Mouse (Mus musculus) limb, embryonic 15.5 days (tissue): ENCODE data around the gene Rtn4ip1. TPM values are rescaled to one million over a fixed set of nuclear protein-coding genes. Genes with fewer than 3 reads are reported as not detected.
"Not testable (repeated sequence)": the region's sequence is repeated elsewhere in the genome, so short reads cannot be mapped to it uniquely, and the experiment has no call there.

ENCODE experiments used
- ATAC-seq: fragments of 200-750 bp; cut with Nextera tagmentation; 2 replicates; pipeline ENCODE4 v1.8.0; 2017; ENCODE audit warnings: low read depth, moderate TSS enrichment; ENCODE audit not compliant: insufficient number of reproducible peaks, low FRiP score, low TSS enrichment
- H3K27ac ChIP-seq: fragments of 300-500 bp; sonication (generic); 2 replicates; pipeline ENCODE4 v1.5.1; 2015; ENCODE audit warnings: moderate library complexity, mild to moderate bottlenecking, inconsistent platforms
- H3K27me3 ChIP-seq: fragments of 300-500 bp; sonication (generic); 2 replicates; pipeline ENCODE4 v1.6.1; 2015; ENCODE audit warnings: inconsistent platforms
- H3K36me3 ChIP-seq: fragments of 300-500 bp; sonication (generic); 2 replicates; pipeline ENCODE4 v1.6.1; 2015; ENCODE audit warnings: inconsistent platforms
- H3K4me1 ChIP-seq: fragments of 300-500 bp; sonication (generic); 2 replicates; pipeline ENCODE4 v1.6.1; 2015; ENCODE audit warnings: inconsistent platforms
- H3K4me2 ChIP-seq: fragments of 300-500 bp; sonication (generic); 2 replicates; pipeline ENCODE4 v1.6.1; 2015; ENCODE audit warnings: mild to moderate bottlenecking, inconsistent platforms
- H3K4me3 ChIP-seq: fragments of 300-500 bp; sonication (generic); 2 replicates; pipeline ENCODE4 v1.5.1; 2015; ENCODE audit warnings: mild to moderate bottlenecking, inconsistent platforms
- H3K9ac ChIP-seq: fragments of 300-500 bp; sonication (generic); 2 replicates; pipeline ENCODE4 v1.6.1; 2015; ENCODE audit warnings: inconsistent platforms
- H3K9me3 ChIP-seq: fragments of 300-500 bp; sonication (generic); 2 replicates; pipeline ENCODE4 v1.6.1; 2016; ENCODE audit warnings: inconsistent platforms
- WGBS: fragments of 180-500 bp; shearing (Covaris S2); methylation state at CpG from one replicate; pipeline ENCODE4 v1.1.7; 2015; 5-methylcytosine and 5-hydroxymethylcytosine counted together
- polyA plus RNA-seq: library from polyadenylated mRNA; unstranded; fragments of >200 nt; fragmentation: Nextera tagmentation; extraction: Ambion mirVana; gene quantifications from 2 replicates; pipeline ENCODE4 v1.2.1, GENCODE M21; 2015

Rtn4ip1 gene
- polyA plus RNA-seq, 1 experiment from 2014 or later: 13.5 TPM

DNA sequence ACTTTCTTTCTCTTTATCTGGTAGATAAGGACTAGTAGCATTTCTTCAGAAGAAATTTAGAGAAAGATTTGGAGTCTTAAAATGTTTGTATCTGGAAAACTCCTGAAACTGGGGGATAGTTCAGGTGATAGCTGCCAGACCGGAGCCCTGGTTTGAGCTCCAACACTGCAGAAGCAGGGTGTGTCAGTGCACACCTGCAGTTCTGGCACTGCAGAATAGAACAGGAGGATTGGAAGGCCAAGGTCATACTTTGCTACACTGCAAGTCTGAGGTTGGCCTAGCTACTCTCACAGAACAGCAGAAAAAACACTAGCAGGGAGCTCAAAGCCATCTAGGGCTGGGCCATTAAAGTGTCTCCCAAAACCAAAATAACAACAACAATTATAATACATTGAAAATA, 3.0 kb downstream of the Rtn4ip1 start:
- no peak overlapping the region for H3K4me2 ChIP-seq
- no peaks in the 10 kb centered on the region for H3K27me3 ChIP-seq
- H3K9ac ChIP-seq: no peak overlapping the region
- no peak overlapping the region for H3K27ac ChIP-seq
- peaks cover 9% of the 10 kb centered on the region; the same call in 1 of the 2 replicates for H3K4me1 ChIP-seq
- H3K4me3 ChIP-seq: no peak overlapping the region
- 82% methylated on average over 1 of the region's 1 CpGs for WGBS
- H3K36me3 ChIP-seq: no peaks in the 10 kb centered on the region
- ATAC-seq: no peak
- H3K9me3 ChIP-seq: no peaks in the 10 kb centered on the region

DNA sequence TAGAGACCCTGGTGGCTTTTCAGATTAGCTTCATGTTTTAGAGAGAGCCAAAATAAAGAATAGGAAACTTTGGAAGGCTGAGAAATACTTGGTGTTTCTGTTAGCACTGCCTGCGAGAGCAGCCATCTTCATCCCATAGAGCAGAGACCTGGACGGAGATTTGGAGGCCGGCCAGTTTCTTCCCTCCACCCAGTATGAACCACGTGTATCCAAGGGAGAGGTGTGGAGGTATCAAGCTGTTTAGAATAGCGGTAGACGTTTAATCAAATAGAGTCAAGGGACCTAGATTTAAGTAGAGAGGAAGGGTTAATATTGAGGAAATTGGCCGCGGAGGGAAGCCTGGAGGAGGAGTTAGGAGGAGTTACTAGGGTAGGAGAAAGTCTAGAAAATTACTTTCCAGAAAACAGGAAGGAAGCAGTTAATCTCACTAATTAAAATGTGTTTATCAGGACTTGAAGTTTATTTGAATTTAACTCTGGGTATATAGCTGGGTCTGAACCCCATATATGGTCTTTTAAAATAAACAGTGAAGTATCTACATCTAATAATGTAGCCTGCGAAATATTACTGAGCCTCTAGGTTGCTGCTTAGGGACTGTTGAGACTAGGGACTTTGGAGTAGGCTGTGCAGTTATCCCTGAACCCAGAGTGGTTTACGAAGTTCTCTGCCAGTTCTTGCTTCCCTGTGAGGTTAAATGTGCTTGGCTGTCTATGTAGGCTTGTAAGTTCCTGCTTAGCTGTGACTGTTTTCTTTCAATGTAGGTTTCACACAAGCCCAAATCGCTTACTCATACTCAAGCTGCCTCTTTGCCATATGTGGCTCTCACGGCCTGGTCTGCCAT, 8.6 kb downstream of the Rtn4ip1 start:
- no peaks in the 10 kb centered on the region for H3K9me3 ChIP-seq
- no peaks in the 10 kb centered on the region for H3K4me1 ChIP-seq
- H3K9ac ChIP-seq: no peak overlapping the region
- no peaks in the 10 kb centered on the region for H3K27me3 ChIP-seq
- H3K36me3 ChIP-seq: no peaks in the 10 kb centered on the region
- H3K4me3 ChIP-seq: no peak overlapping the region
- no peak for ATAC-seq
- 72% methylated on average over 12 of the region's 12 CpGs for WGBS
- no peak overlapping the region for H3K27ac ChIP-seq
- no peak overlapping the region for H3K4me2 ChIP-seq

GRCm38 (mm10) chr10:43910873-43911142, 9.2 kb downstream of the Rtn4ip1 start:
- no peak overlapping the region for H3K4me3 ChIP-seq

DNA sequence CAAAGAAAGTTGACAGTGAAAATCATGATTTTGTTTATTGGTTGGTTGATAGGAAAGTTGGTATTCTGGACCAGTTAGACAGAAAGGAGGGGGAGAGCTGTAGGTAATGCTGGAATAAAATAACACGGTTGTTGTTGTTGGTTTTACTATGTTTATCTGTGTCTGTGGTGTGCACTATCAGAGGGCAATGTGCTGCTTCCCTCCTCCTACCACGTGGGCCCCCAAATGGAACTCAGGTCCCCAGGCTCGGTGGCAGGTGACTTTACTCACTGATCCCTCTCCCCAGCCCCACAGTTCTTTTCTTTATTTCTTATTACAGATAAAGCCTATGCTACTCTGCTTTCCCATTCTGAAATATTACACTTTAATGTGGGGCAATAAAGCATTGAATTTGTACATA, 10.6 kb downstream of the Rtn4ip1 start:
- no peaks in the 10 kb centered on the region for H3K36me3 ChIP-seq
- no peak overlapping the region for H3K27ac ChIP-seq
- H3K4me1 ChIP-seq: no peaks in the 10 kb centered on the region
- no peaks in the 10 kb centered on the region for H3K9me3 ChIP-seq
- no peak overlapping the region for H3K4me3 ChIP-seq
- no peak for ATAC-seq
- H3K9ac ChIP-seq: no peak overlapping the region
- WGBS: 75% methylated on average over 3 of the region's 3 CpGs
- H3K4me2 ChIP-seq: no peak overlapping the region
- no peaks in the 10 kb centered on the region for H3K27me3 ChIP-seq

More at GRCm38 (mm10) chr10:43910873-43911142, 9.2 kb downstream of the Rtn4ip1 start:
- Histone ChIP-seq H3K36me3 (no peaks in the 10 kb centered on the region), H3K9me3 (no peaks in the 10 kb centered on the region), H3K4me1 (no peaks in the 10 kb centered on the region), H3K27ac (no peak overlapping the region), H3K4me2 (no peak overlapping the region), H3K27me3 (no peaks in the 10 kb centered on the region), H3K9ac (no peak overlapping the region)
- 88% methylated on average over 8 of the region's 8 CpGs for WGBS
- ATAC-seq: no peak

- Histone ChIP-seq H3K4me3 (no peak overlapping the region), H3K4me1 (no peaks in the 10 kb centered on the region), H3K9ac (no peak overlapping the region), H3K4me2 (no peak overlapping the region), H3K27ac (no peak overlapping the region), H3K27me3 (no peaks in the 10 kb centered on the region), H3K36me3 (no peaks in the 10 kb centered on the region), H3K9me3 (no peaks in the 10 kb centered on the region)
- 88% methylated on average over 12 of the region's 12 CpGs for WGBS
- no peak for ATAC-seq
These were observed 14.6 kb downstream of the Rtn4ip1 start for GRCm38 (mm10) chr10:43916181-43916580.

DNA sequence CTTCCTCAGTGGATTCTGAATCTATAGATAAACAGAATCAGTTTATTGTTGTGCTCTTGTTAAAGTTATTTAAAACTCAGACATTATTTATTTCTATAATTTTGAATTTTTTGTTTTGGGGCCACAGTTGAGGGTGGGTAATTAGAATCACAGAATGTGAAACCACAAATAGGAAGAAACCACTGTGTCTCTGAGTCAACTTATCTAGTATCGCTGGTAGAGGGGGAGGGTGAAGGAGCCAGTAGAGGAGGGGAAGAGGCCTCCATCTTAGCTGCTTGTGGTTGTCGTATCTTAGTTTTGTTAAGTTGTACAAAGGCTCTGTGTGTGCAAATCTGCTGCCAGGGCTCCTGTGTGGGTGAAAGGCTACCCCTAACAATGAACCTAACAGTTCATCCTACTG, 15.1 kb downstream of the Rtn4ip1 start:
- H3K4me3 ChIP-seq: no peak overlapping the region
- no peak overlapping the region for H3K9ac ChIP-seq
- H3K27me3 ChIP-seq: no peaks in the 10 kb centered on the region
- WGBS: 93% methylated on average over 2 of the region's 2 CpGs
- no peaks in the 10 kb centered on the region for H3K4me1 ChIP-seq
- ATAC-seq: no peak
- H3K4me2 ChIP-seq: no peak overlapping the region
- H3K36me3 ChIP-seq: no peaks in the 10 kb centered on the region
- no peak overlapping the region for H3K27ac ChIP-seq
- no peaks in the 10 kb centered on the region for H3K9me3 ChIP-seq

GRCm38 (mm10) chr10:43918696-43919608, 17.3 kb downstream of the Rtn4ip1 start:
- Histone ChIP-seq H3K4me2 (no peak overlapping the region), H3K4me1 (no peaks in the 10 kb centered on the region), H3K27me3 (no peaks in the 10 kb centered on the region), H3K27ac (no peak overlapping the region), H3K9me3 (no peaks in the 10 kb centered on the region), H3K36me3 (no peaks in the 10 kb centered on the region), H3K9ac (no peak overlapping the region), H3K4me3 (no peak overlapping the region)
- no peak for ATAC-seq
- WGBS: 41% methylated on average over 17 of the region's 17 CpGs

GRCm38 (mm10) chr10:43923096-43923495, 21.5 kb downstream of the Rtn4ip1 start:
- Histone ChIP-seq H3K9ac (no peak overlapping the region), H3K4me2 (no peak overlapping the region), H3K27ac (no peak overlapping the region), H3K9me3 (no peaks in the 10 kb centered on the region), H3K27me3 (no peaks in the 10 kb centered on the region), H3K4me3 (no peak overlapping the region), H3K36me3 (0 out of 2 replicates have a peak, but pooled peaks cover 3% of the 10 kb centered on the region), H3K4me1 (no peaks in the 10 kb centered on the region)
- ATAC-seq: no peak
- WGBS: 88% methylated on average over 3 of the region's 3 CpGs

DNA sequence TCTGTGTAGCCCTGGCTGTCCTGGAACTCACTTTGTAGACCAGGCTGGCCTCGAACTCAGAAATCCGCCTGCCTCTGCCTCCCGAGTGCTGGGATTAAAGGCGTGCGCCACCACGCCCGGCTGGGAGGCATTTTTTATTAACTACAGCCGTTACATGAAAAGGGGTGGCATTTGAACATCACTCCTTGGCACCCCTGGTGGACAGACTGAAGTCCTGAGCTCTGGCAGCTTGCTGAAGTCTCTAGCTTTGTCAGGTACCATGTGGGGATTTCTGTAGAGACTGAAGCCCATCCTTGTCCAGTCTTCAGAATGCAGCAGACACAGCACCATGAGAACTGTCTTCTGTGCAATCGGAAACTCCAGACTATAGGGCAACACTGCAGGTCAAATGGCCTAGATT, 24.2 kb downstream of the Rtn4ip1 start:
- H3K27me3 ChIP-seq, H3K4me3 ChIP-seq, ATAC-seq, H3K9me3 ChIP-seq, H3K9ac ChIP-seq, H3K4me1 ChIP-seq, H3K4me2 ChIP-seq, H3K36me3 ChIP-seq, H3K27ac ChIP-seq: not testable (repeated sequence)
- 87% methylated on average over 9 of the region's 9 CpGs for WGBS

- 84% methylated on average over 8 of the region's 8 CpGs for WGBS
These were observed 26.1 kb downstream of the Rtn4ip1 start for GRCm38 (mm10) chr10:43927736-43928135.

DNA sequence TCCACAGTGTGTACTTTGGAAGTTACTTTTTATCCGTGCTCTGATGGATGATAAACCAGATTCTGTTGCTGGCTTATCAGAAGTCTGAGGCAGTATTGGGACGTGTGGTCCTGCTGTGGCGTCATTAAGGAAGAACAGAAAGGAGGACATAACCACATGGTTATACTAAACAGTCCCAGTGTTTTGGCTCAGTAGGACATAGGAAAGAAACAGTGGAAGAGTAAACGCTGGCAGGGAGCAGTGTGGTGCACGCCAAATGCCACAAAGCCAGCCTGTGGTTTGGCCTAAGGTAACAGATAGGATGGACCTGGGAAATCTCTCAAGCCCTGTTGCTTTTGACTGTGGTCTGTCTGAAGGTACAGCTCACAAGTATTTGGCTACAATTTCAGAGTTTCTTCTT, 27.0 kb downstream of the Rtn4ip1 start:
- Histone ChIP-seq H3K4me3 (no peak overlapping the region), H3K4me1 (no peaks in the 10 kb centered on the region), H3K36me3 (peaks cover 3% of the 10 kb centered on the region; the same call in 1 of the 2 replicates), H3K27me3 (no peaks in the 10 kb centered on the region), H3K9ac (no peak overlapping the region), H3K27ac (no peak overlapping the region), H3K9me3 (no peaks in the 10 kb centered on the region), H3K4me2 (no peak overlapping the region)
- WGBS: 78% methylated on average over 5 of the region's 5 CpGs
- ATAC-seq: no peak

More at GRCm38 (mm10) chr10:43927736-43928135, 26.1 kb downstream of the Rtn4ip1 start:
- Histone ChIP-seq H3K27me3 (no peaks in the 10 kb centered on the region), H3K4me1 (no peaks in the 10 kb centered on the region), H3K36me3 (0 out of 2 replicates have a peak, but pooled peaks cover 3% of the 10 kb centered on the region), H3K27ac (no peak overlapping the region), H3K4me2 (no peak overlapping the region), H3K4me3 (no peak overlapping the region), H3K9me3 (no peaks in the 10 kb centered on the region), H3K9ac (no peak overlapping the region)
- no peak for ATAC-seq

DNA sequence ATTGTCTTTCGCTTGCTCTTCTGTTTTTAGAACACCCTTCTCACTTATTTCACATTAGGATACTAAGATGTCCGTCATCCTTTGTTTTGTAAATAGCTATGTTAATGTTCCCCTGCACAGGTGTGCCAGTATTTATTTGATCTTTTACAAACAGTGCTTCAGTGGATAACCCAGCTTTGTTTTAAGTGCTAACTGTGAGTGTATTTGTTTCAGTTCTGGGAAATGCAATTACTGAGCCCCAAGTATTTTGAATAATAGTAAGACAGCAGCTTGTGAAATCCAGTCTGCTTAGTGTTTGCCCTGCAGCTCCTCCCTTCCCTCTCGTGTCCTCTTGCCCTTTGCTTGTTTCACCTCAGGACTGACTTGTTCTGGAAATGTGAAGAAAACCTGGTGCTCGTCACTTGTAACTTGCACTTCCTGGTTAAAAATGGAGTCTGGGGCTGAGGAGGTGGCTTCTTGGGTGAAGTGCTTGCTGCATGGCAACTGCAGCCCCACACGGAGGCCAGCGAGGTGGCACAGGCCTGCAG, 37.6 kb downstream of the Rtn4ip1 start:
- Histone ChIP-seq H3K9me3 (no peaks in the 10 kb centered on the region), H3K4me2 (no peak overlapping the region), H3K36me3 (no peaks in the 10 kb centered on the region), H3K27me3 (no peaks in the 10 kb centered on the region), H3K4me1 (no peaks in the 10 kb centered on the region), H3K27ac (no peak overlapping the region), H3K9ac (no peak overlapping the region), H3K4me3 (no peak overlapping the region)
- no peak for ATAC-seq
- whole genome bisulfite sequencing: 78% methylated on average over 6 of the region's 6 CpGs
